Mouse (Mus musculus): ENCODE data around the gene Pla2g15.
"Not testable (repeated sequence)": the region's sequence is repeated elsewhere in the genome, so short reads cannot be mapped to it uniquely, and the experiment has no call there.

Gene Pla2g15

DNA sequence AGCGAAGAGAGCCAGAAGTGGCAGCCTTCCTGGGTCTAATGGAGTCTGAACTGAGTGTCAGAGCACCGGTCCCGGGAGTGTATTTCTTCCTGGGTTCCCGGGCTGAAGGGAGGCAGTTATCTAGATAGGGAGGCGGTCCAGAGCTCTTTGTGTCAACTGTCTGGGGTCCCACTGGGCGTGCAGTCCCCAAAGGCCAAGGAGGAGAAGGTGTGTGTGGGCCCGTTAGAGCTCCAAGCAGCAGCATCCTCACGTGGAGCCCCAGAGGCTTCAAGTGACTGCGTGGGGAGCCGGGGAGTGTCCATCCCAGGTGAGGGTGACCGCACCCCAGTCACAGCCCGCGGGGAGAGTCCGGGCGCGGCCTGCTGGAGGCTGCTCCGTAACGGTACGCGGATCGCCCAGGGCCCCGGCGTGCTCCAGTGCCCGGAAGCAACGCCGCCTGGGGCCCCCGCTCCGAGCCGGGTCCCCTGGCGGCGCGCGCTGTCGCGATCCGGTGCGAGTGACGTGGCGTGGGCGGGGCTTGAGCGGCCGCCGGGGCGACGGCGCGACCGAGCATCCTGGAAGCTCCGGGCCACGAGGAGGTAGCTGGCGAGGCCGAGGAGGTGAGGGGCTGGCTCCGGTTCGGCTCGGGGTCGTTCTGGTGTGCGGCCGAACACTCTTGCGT, 18.3 kb downstream of the Pla2g15 start, which contains the start of gene Slc7a6:
Gene Slc7a6 (plus strand): TSS at position 502 of the 661 bp plus-strand sequence.
- in situ Hi-C loops (cut with MboI, MseI), result no loop called here

DNA sequence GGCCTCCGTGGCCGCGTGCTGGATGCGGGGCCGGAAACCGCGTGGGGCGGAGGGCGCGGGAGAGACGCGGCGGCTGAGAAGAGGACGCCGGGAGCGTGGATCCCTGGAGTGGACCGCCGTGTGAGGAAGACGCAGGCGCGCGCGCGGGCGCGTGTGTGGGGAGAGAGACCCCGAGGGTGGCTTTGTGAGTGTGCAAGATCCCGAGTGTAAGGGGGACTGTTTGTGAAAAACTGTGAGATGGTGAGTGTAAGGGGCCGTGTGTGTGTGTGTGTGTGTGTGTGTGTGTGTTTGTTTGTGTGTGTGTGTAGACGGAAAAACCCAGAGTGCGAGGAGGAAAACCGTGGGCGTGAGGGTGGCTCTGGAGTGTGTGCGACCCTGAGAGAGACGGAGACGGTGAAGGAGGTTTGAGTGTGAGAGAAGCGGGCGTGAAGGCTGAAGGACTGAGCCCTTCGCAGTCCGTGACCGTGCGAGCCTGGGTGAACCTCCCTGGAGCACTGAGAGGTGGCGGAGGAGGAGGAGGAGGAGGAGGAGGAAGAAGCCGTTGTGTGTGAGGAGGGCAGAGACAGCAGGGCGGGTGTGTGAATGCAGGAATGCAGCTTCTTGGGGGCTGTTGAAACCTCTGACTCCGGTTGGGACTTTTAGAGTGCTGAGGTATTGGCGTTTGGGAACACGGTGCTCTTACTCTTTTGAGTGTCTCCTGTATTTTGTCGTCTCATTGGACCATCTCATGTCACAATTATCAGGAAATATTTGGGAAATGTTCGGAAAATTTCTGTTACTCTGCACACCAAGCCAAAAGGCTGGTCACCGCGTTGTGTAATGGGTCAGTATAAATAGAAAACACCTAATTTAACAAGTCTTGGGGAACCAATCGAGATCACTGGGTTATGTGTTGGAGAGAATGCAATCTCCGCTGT, 19.1 kb downstream of the Pla2g15 start:
- in situ Hi-C loops (cut with MboI, MseI), result no loop called here

DNA sequence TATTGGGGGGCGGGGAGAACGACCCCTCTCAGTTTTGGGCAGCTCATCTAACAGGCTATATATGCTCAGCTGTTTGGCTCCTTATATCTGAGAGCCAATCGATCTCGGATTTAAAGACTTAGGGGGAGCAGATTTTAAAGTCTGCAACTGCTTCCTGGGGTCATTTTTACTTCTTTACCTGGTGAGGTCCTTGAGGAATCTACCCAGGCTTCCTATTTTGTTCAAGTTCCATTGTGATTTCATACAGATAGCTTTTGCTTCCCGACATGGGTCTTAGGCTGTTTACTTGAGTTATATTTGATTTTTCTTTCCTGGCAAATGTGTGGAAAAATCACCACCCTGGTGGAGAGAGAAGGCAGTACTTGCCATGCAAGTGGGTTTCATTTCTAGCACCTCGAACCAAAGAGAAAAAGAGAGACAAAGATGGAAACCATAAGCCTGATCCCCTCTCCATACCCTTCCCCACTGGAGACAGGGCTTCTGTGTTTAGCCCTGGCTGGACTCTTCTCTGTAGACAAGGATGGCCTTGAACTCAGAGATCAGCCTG, 19.8 kb downstream of the Pla2g15 start:
- in situ Hi-C loops (cut with MboI, MseI), result no loop called here

DNA sequence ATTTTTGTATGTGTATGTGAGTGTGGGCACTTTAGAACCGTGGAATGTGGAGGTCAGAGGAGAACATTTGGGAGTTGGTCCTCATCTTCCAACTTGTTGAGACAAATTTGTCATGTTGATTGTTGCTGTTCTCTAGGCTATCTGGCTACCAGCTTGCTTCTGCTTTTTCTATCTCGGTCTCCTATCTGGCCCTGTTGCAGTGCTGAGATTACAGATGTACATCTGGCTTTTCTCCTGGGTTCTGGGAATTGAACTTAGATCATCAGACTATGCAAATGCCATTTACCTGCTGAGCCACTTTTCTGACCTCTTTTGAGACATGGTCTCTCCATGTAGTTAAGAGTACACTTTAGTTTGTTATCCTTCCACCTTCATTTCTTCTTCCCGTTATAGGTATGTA, 23.4 kb downstream of the Pla2g15 start:
- in situ Hi-C loops (cut with MboI, MseI), result no loop called here

- in situ Hi-C loops (cut with MboI, MseI), result no loop called here
Measured at GRCm38 (mm10) chr8:106176891-106177290, 26.7 kb downstream of the Pla2g15 start.

- in situ Hi-C loops (cut with MboI, MseI), result no loop called here
Measured at GRCm38 (mm10) chr8:106177594-106177993, 27.4 kb downstream of the Pla2g15 start.

- in situ Hi-C loops (cut with MboI, MseI), result no loop called here
Measured at GRCm38 (mm10) chr8:106178428-106178827, 28.2 kb downstream of the Pla2g15 start.

DNA sequence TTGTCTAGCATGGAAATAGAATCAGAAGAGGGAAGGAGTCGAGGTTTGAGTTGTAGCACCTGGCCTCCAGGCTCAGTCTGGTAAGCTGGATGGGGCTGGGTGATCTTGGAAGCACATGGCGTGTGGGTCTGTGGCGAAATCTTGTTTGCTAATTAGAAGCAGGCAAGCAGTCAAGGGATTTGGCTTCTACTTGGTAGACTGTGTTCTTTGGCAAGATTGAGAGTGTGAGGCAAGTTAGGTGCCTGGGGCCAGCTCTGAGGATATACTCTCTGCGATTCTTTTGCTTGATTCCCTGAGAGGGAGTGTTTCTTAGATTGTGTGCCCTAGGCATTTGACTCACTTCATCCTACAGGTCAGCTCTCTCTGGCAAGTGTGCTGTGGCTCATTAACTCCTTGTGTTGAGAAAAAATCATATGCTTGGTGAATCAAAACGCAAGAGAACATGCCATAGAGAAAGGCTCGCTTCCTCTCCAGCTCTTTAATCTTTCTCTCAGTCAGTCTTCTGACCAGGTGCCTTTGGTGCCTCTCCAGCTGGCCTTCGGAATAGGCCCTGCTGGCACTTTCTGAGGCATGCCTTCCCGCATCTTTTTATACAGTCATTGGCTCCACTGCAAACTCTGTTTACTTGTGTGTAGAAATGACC, 35.5 kb downstream of the Pla2g15 start:
- in situ Hi-C loops (cut with MboI, MseI), result no loop called here

DNA sequence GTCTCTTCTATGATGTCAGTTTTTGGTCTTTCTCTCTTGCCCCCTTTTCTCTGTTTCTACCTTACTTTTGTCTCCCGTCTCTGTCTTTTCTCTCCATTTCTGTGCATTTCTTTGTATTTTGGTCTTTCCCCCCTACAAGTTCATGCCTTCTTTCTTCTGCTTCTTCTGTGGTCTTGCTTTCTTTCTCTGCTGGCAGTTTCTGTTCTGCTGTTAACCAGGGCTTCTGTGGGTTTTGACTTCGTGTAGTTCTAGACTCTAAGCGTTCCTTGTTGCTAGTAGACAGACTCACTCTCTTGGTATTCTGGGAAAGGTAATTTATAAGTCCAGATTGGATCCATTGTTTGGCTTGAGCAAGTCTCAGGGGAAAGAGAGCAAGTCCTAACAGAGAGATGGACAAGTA, 36.2 kb downstream of the Pla2g15 start:
- in situ Hi-C loops (cut with MboI, MseI), result no loop called here

GRCm38 (mm10) chr8:106189162-106189561, 39.0 kb downstream of the Pla2g15 start:
- in situ Hi-C loops (cut with MboI, MseI), result no loop called here

- in situ Hi-C loops (cut with MboI, MseI), result no loop called here
Measured at GRCm38 (mm10) chr8:106191639-106192038, 41.4 kb downstream of the Pla2g15 start.

GRCm38 (mm10) chr8:106193162-106193561, 43.0 kb downstream of the Pla2g15 start:
- in situ Hi-C loops (cut with MboI, MseI), result no loop called here

- in situ Hi-C loops (cut with MboI, MseI), result no loop called here
Measured at GRCm38 (mm10) chr8:106194062-106194461, 43.9 kb downstream of the Pla2g15 start.

GRCm38 (mm10) chr8:106198741-106199140, 48.5 kb downstream of the Pla2g15 start:
- in situ Hi-C loops (cut with MboI, MseI), result no loop called here

DNA sequence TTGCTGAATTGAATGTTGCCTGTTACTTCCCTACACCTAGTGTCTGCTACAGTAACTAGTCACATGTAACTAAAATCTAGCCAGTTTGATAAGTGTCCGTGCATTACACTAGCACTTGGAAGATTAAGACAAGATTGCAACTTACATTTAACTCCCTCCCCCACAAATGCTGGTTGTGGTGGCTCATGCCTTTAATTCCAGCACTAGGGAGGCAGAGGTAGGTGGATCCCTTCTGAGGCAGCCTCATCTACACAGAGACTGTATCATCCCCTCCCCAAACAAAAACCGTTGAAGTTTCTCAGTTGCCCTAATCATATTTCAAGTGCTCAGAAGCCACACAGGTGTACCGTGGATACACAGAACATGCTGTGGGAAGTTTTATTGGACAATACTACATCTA, 49.4 kb downstream of the Pla2g15 start:
- in situ Hi-C loops (cut with MboI, MseI), result not testable (repeated sequence)

GRCm38 (mm10) chr8:106210035-106210731, 60.0 kb downstream of the Pla2g15 start:
- in situ Hi-C loops (cut with MboI, MseI), result no loop called here

DNA sequence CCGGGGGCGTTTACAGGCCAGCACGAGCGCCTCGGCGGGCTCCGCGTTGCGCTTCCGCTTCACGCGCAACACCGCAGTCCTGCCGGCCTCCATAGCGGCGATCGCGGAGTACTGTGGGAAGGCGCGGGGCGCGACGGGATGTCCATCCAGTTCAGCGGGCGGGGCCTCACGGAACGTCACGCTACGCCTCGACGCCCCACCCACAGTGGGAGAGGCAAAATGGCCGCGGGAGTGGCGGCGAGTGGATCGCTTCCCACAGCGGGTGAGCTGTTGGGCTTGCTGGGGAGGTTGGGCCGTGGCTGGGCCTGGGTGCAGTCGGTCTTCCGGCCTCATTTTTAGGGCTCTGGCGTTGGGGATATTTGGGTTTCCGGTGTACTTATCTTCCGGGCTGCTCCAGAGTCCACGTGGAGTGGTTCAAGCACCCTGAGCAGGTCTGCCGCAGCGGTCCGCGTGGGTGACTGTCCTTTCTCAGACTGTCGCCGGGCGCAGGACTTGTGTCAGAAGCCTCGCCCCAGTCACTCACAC, 60.7 kb downstream of the Pla2g15 start, which contains the start of the genes Slc7a6os and Prmt7:
Gene Slc7a6os (minus strand): TSS at position 115 of the 525 bp plus-strand sequence.
Gene Prmt7 (plus strand): TSS at position 116 of the 525 bp plus-strand sequence.
- in situ Hi-C loops (cut with MboI, MseI), result no loop called here

- in situ Hi-C loops (cut with MboI, MseI), result no loop called here
Measured at GRCm38 (mm10) chr8:106211421-106211820, 61.2 kb downstream of the Pla2g15 start.

GRCm38 (mm10) chr8:106213959-106214358, 63.8 kb downstream of the Pla2g15 start:
- in situ Hi-C loops (cut with MboI, MseI), result no loop called here

Data from T-helper 1 cell (primary cell).